Mouse (Mus musculus) v-Abl transformed pro-B cells (cell line): ENCODE measurements around the gene Speer3.
"Not testable (repeated sequence)": the region's sequence is repeated elsewhere in the genome, so short reads cannot be mapped to it uniquely, and the experiment has no call there.

Experiments used
- in situ Hi-C, 2 experiments: fragments of 400-800 bp; cut with MboI; formaldehyde crosslinking; loops; one replicate each; pipeline ENCODE4 v1.15.1; 2025; ENCODE audit not compliant: unreplicated experiment in 2 of 2

Speer3 gene

DNA sequence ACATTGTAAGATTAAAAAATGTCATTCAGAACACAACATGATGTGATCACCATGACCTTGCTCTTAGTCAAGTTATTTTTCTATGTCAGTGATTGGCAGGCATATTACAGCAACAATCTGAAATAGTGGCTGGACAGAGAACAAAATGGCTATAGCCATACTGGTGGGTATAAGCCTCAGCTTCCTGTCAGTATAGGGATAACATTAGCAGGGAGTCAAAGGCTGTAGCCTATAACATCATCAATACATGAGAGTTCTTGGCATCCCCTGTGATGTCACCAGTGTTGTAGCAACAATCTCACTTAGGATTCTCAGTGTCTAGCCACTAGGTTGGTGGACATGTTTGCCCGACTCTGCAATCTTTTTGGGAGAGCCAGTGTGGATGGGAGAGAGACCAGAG, at the start of gene Speer3:
TSS of gene Speer3 (plus strand) at position 301 of the 400 bp plus-strand sequence.
- in situ Hi-C loops = no loop called here

DNA sequence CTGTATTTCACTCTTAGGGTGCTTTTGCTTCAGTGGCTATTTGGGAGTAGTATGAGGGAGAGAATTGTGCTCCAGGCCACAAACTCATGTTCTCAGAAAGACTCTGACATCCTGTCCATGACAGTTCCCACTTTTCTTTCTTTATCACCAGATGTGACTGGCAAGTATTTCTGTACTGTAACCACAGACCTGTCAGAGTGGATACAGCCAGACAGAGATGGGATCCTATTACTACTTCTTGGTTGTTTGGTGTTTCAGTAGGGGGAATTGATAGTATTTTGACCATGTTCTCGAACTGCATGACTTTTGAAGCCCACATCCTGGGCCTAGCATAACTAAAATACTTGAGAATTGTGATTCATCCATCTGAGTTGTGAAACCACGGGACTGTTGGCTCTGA, 19.1 kb downstream of the Speer3 start:
- in situ Hi-C loops = not testable (repeated sequence)

DNA sequence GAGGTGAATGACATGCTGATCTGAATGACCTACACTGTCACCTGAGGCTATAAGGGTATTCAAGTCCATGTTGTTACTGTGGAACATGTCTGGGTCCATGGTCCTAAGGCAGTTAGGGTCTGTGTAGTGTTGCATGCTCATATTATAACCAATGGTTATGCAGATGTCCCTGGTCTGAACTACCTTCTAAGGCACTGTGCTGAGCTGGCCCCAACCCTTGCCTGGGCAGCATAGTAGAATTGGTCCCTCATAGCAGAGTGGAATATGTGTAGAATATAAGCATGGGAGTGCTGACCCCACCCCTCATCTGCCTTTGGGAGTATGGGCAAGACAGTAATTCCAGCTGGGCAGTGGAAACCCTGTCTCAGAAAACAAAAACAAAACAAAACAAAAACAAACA, 33.7 kb downstream of the Speer3 start:
- in situ Hi-C loops = no loop called here

- in situ Hi-C loops = no loop called here
Observed at GRCm38 (mm10) chr5:13826708-13827107, 35.3 kb downstream of the Speer3 start.

DNA sequence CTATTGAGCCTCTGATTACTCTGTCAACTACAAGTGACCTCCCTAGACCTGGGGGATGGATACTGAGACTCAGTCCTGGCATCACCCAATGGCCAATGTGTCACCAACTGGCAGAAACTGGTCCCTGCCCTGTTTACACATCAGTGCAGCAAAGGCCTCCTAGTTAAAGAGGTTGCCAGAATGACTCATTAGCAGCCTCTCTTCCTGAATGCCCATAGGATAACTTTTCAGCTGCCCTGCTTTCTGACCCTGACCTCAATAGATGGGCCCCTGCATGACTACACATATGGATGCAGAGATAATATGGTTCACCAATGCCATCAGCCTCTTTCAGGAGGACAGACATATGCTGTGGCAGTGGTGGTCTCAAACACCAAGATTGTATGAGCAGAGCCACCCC, 52.9 kb downstream of the Speer3 start:
- in situ Hi-C loops = no loop called here
